Mouse (Mus musculus): ENCODE results near the gene Ccl2. TPM values are rescaled to one million over a fixed set of nuclear protein-coding genes. Genes with fewer than 3 reads are reported as not detected.

The Ccl2 gene
- total RNA-seq, 2 experiments from 2014 or later = 0.49 to 1.1 TPM

GRCm38 (mm10) chr11:82034446-82034845, 925 bp upstream of the Ccl2 start:
- no peak for DNase-seq

- no peak for DNase-seq
Measured at GRCm38 (mm10) chr11:82035857-82036256, 486 bp downstream of the Ccl2 start.

- peak in 1 of 2 experiments; percentile 35 for DNase-seq
Measured at GRCm38 (mm10) chr11:82038535-82038934, 3.2 kb downstream of the Ccl2 start, which contains the start of gene Gm17268. Gm17268 (minus strand) TSS chr11:82038562.

- DNase-seq = peak in 1 of 2 experiments; percentile 54
Measured at GRCm38 (mm10) chr11:82039132-82039660, 3.8 kb downstream of the Ccl2 start.

- peak in 1 of 2 experiments; percentile 46 for DNase-seq
Measured at GRCm38 (mm10) chr11:82041671-82042080, 6.3 kb downstream of the Ccl2 start.

GRCm38 (mm10) chr11:82045471-82045870, 10.1 kb downstream of the Ccl2 start, which contains the start of gene Ccl7:
Ccl7 (plus strand) TSS chr11:82045712.
- peak; percentile 46 to 73 for DNase-seq

- peak; percentile 72 to 74 for DNase-seq
Measured at GRCm38 (mm10) chr11:82047746-82048415, 12.5 kb downstream of the Ccl2 start.

GRCm38 (mm10) chr11:82053849-82054248, 18.5 kb downstream of the Ccl2 start:
- no peak for DNase-seq

GRCm38 (mm10) chr11:82057646-82058045, 22.3 kb downstream of the Ccl2 start, which contains the start of gene Ccl11:
Ccl11 (plus strand) TSS chr11:82057823.
- DNase-seq = no peak

GRCm38 (mm10) chr11:82062226-82062625, 26.9 kb downstream of the Ccl2 start:
- DNase-seq = peak in 1 of 2 experiments; percentile 65

- DNase-seq = no peak
Measured at GRCm38 (mm10) chr11:82063454-82063853, 28.1 kb downstream of the Ccl2 start.

- DNase-seq = no peak
Measured at GRCm38 (mm10) chr11:82066953-82067571, 31.7 kb downstream of the Ccl2 start.

GRCm38 (mm10) chr11:82071076-82071475, 35.7 kb downstream of the Ccl2 start:
- peak in 1 of 2 experiments; percentile 33 for DNase-seq

- peak in 1 of 2 experiments; percentile 19 for DNase-seq
Measured at GRCm38 (mm10) chr11:82072374-82072773, 37.0 kb downstream of the Ccl2 start.

GRCm38 (mm10) chr11:82072984-82073383, 37.6 kb downstream of the Ccl2 start:
- peak in 1 of 2 experiments; percentile 33 for DNase-seq

- DNase-seq = no peak
Measured at GRCm38 (mm10) chr11:82073686-82074085, 38.3 kb downstream of the Ccl2 start.

GRCm38 (mm10) chr11:82077031-82077430, 41.7 kb downstream of the Ccl2 start:
- no peak for DNase-seq

GRCm38 (mm10) chr11:82078136-82078730, 42.9 kb downstream of the Ccl2 start:
- DNase-seq = no peak

- peak in 1 of 2 experiments; percentile 59 for DNase-seq
Measured at GRCm38 (mm10) chr11:82080865-82081264, 45.5 kb downstream of the Ccl2 start.

- no peak for DNase-seq
Measured at GRCm38 (mm10) chr11:82084360-82084759, 49.0 kb downstream of the Ccl2 start.
